Mouse (Mus musculus) cerebellum, adult 2 months (tissue): ENCODE results near the gene Cd3d.

ENCODE experiments used
- CTCF ChIP-seq: fragments of 200-500 bp; IDR thresholded peaks from 2 replicates; pipeline ENCODE4 v1.5.1; 2011; ENCODE audit warnings: low read depth, mild to moderate bottlenecking, control low read depth, low read length, moderate library complexity, borderline replicate concordance; ENCODE audit not compliant: insufficient read depth
- POLR2A ChIP-seq: fragments of 200-500 bp; IDR thresholded peaks from 2 replicates; pipeline ENCODE4 v1.6.1; 2011; ENCODE audit warnings: low read length, control low read depth, borderline replicate concordance; ENCODE audit not compliant: insufficient read depth

DNA sequence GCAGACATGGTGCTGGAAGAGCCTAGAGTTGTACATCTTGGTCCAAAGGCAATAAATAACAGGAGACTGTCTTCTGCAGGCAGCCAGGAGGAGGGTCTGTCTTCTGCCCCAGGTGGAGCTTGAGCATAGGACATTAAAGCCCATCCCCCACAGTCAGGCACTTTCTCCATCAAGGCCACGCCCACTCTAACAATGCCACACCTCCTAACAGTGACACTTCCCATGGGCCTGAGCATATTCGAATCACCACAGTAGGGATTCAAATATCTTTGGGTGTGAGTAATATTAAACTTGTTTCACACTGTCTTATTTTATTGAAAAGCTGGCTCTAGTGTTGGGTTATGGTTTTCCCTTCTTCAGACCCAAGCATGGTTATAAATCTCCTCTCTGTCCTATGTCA lies 10.2 kb downstream of the Cd3d start:
- no peak for TF ChIP-seq POLR2A
- TF ChIP-seq CTCF = no peak
